Mouse (Mus musculus) heart, postnatal 36 days (tissue): ENCODE data around the gene Ccnt1. TPM values are rescaled to one million over a fixed set of nuclear protein-coding genes. Genes with fewer than 3 reads are reported as not detected.
"Not testable (repeated sequence)": the region's sequence is repeated elsewhere in the genome, so short reads cannot be mapped to it uniquely, and the experiment has no call there.

Experiments
- DNase-seq, 2 experiments: peaks; one replicate each; pipeline ENCODE4 v3.0.0; 2021 to 2022
- intact Hi-C: fragments of 180-260 bp; cut with DNase I; formaldehyde crosslinking; loops from one replicate; pipeline ENCODE4 v1.15.1; 2025
- total RNA-seq, 2 experiments: library from RNA; stranded (reverse); gene quantifications; 2 replicates each; pipeline ENCODE4 v1.2.3; 2021

The Ccnt1 gene
- total RNA-seq, 2 experiments from 2014 or later: 27.6 to 32.1 TPM

GRCm38 (mm10) chr15:98557186-98557585, 13.5 kb downstream of the Ccnt1 start:
- DNase-seq: no peak
- intact Hi-C loops: no loop called here

- DNase-seq: peak in 1 of 2 experiments; percentile 27
- intact Hi-C loops: no loop called here
Measured at GRCm38 (mm10) chr15:98555881-98556280, 14.8 kb downstream of the Ccnt1 start.

GRCm38 (mm10) chr15:98552758-98553157, 18.0 kb downstream of the Ccnt1 start:
- no peak for DNase-seq
- intact Hi-C loops: no loop called here

- intact Hi-C loops: no loop called here
- no peak for DNase-seq
Measured at GRCm38 (mm10) chr15:98546843-98547242, 23.9 kb downstream of the Ccnt1 start.

GRCm38 (mm10) chr15:98545151-98545550, 25.6 kb downstream of the Ccnt1 start:
- DNase-seq: no peak
- intact Hi-C loops: no loop called here

- no peak for DNase-seq
- intact Hi-C loops: no loop called here
Measured at GRCm38 (mm10) chr15:98543341-98543740, 27.4 kb downstream of the Ccnt1 start.

GRCm38 (mm10) chr15:98541064-98541463, 29.7 kb downstream of the Ccnt1 start:
- intact Hi-C loops: no loop called here
- DNase-seq: no peak

- DNase-seq: no peak
- intact Hi-C loops: no loop called here
Measured at GRCm38 (mm10) chr15:98537923-98538322, 32.8 kb downstream of the Ccnt1 start.

- intact Hi-C loops: no loop called here
- no peak for DNase-seq
Measured at GRCm38 (mm10) chr15:98536828-98537510, 33.8 kb downstream of the Ccnt1 start.

- intact Hi-C loops: no loop called here
- DNase-seq: no peak
Measured at GRCm38 (mm10) chr15:98535921-98536320, 34.8 kb downstream of the Ccnt1 start.

GRCm38 (mm10) chr15:98533881-98534627, 36.7 kb downstream of the Ccnt1 start, which contains the start of gene Kansl2:
Gene Kansl2 (minus strand): TSS chr15:98534264.
- DNase-seq: peak; percentile 94 to 95

GRCm38 (mm10) chr15:98533035-98533531, 37.6 kb downstream of the Ccnt1 start:
- DNase-seq: no peak
- intact Hi-C loops: loop anchor here (1.0 kb wide), 1 partner anchor 34 kb away; no protein-coding TSS in a partner anchor

More at GRCm38 (mm10) chr15:98533881-98534627, 36.7 kb downstream of the Ccnt1 start, which contains the start of gene Kansl2:
- intact Hi-C loops: loop anchor here (1.0 kb wide), 1 partner anchor 33 kb away; no protein-coding TSS in a partner anchor

- no peak for DNase-seq
- intact Hi-C loops: no loop called here
Measured at GRCm38 (mm10) chr15:98532281-98532680, 38.4 kb downstream of the Ccnt1 start.

- DNase-seq: no peak
- intact Hi-C loops: no loop called here
Measured at GRCm38 (mm10) chr15:98528066-98528563, 42.6 kb downstream of the Ccnt1 start.

- DNase-seq: no peak
- intact Hi-C loops: no loop called here
Measured at GRCm38 (mm10) chr15:98527056-98527771, 43.5 kb downstream of the Ccnt1 start.

GRCm38 (mm10) chr15:98526057-98526456, 44.7 kb downstream of the Ccnt1 start:
- DNase-seq: no peak
- intact Hi-C loops: no loop called here

GRCm38 (mm10) chr15:98521245-98521644, 49.5 kb downstream of the Ccnt1 start:
- no peak for DNase-seq
- intact Hi-C loops: no loop called here

- intact Hi-C loops: loop anchor here (10.0 kb wide), 1 partner anchor 1937 kb away; no protein-coding TSS in a partner anchor
- peak; percentile 70 to 76 for DNase-seq
Measured at GRCm38 (mm10) chr15:98517380-98518355, 53.1 kb downstream of the Ccnt1 start.

- intact Hi-C loops: loop anchor here (5.0 to 10.0 kb wide), 3 partner anchors 52 to 1940 kb away; no protein-coding TSS in a partner anchor
- DNase-seq: not testable (repeated sequence)
Measured at GRCm38 (mm10) chr15:98514845-98515244, 55.9 kb downstream of the Ccnt1 start.
